Mouse (Mus musculus) spleen, postnatal 10 days (tissue): ENCODE measurements at regions not wholly inside any gene's neighbourhood (a gene's known extent, or its start where the extent isn't known, plus 50 kb on each side); places are given as distances from the start of the nearest gene placed in this dataset.
"Not testable (repeated sequence)": the region's sequence is repeated elsewhere in the genome, so short reads cannot be mapped to it uniquely, and the experiment has no call there.

Source experiments
- DNase-seq, 2 experiments: peaks; one replicate each; pipeline ENCODE4 v3.0.0; 2021 to 2022; ENCODE audit warnings: low spot score in 2 of 2

DNA sequence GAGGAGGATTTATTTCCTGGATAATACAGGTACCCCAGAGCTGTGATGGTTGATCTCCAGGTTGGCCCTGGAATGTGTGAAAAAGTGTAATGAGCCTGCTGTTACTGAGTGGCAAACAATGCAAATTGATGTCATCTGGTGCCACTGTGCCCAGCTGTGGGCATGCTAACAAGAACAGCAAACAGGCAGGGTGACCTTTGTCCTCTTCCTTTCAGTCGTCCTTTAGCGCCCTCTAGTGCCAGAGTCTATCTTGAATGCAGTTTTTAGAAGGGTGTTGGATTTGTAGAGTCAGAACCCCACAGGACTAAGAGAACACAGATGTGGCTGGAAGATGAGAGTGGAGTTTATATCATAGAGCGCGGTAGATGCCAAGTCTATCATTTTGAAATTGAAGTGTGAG is 164.3 kb downstream of the Sdhaf3 start:
- peak; percentile 4 to 39 for DNase-seq

DNA sequence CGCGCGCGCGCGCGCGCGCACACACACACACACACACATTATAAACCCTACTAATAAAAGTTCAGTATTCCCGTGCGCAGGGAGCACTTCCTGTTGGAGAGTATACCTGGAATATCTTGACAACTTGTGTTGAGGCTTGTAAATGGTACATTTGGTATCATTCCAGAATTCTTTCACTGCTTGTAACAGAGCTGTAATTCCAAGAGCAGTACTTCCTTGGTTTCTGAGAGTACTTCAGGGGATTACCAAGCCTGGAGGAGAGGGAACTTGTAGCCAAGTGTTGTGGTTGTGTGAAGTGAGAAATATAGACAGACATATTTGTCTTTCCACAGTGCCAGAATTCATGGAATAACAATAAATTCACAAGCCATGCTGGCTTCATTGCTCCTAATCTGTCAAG is 177.2 kb downstream of the Sdhaf3 start:
- no peak for DNase-seq

DNA sequence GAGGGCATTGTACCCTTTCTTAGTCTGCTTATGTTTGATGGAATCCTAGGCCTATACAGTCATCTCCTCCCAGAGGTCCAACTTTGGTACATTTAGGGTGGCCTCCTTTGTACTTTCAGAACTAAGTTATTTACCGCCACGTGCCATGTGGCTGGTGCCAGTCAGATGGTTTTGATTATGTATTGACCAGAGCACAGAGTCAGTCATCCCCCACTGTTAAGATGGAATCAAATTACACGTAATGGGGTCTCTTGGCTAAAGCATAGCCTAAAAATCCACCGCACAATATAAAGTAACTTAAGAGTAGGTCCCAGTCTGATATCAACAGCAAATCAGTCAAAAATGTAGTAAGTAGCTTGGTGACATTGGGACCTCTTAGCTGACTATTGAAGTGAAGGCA is 178.3 kb downstream of the Sdhaf3 start:
- no peak for DNase-seq

DNA sequence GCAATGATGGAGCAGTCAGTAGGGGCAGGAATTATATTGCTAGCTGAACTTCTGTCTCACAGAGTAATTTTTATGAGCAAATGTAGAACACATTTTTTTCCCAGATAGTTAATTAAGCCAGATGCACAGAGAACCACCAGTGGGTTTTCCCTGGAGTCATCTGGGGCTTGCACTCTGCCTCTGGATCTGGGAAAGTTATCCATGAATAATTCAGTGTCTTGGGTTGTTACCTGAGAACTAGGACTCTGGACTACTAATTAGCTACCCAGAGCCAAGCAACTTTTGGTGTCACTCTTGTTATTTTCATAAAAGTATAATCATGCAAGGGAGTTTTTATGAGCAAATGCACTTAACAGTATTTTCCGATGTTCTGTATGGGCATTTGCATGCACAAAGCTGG is 179.1 kb downstream of the Sdhaf3 start:
- no peak for DNase-seq

DNA sequence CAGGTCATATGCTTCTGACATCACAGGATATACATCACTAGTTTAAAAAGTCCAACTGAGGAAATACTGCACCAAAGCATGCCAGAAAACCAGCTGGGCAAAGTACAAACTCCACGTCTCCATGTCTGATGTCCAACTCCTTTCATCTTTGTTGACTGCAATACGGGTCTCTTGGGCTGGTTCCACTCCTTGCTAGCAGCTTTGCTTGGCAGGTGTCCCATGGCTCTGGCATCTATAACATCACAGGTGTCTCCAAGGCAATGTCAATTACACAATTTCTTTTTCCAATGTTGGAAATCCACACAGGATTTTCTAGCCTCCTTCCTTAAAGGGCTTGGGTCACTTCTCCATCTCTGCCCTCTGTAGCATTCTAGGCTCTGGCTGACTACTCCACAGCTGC is 225.9 kb downstream of the Sdhaf3 start:
- DNase-seq: no peak

DNA sequence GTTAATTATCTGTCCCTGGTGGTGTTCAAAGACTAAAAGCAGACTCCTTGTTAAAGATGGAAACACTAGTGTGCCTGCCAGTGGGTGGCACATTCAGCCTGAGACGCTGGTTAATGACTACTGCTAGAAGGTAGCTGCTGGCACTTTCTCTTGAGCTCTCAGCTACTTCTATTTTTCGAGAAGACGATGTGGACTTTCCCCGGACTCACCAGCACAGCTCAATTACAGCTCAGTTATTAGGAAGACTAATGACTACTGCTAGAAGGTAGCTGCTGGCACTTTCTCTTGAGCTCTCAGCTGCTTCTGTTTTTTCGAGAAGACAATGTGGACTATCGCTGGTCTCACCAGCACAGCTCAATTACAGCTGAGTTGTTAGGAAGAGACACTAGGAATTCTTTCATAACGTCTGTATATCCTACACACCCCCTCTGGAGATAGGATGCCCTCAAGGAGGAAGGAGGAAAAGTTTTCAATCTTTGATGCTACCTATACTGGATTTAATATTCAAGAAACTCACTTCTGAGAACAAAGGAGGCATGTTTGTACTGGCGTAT is 243.3 kb downstream of the Sdhaf3 start:
- DNase-seq: no peak

DNA sequence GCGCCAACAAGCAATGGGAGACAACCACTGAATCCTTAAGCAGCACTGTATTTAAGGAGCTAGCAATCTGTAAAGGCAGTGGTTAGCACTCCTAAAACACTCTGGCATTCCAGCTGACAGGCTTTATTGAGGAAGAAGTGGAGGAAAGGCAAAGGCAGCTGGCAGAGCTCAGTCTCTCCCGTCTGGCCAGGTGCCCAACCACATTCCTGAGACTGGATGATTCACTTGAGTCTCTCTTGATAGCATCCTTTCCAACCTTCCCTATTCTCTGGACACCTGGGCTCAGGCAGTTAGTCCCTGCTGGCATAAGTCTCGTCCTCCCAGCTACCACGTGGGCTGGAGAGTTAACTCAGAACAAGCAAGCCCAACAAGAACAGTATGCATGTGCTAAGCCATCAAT is 260.1 kb downstream of the Sdhaf3 start:
- DNase-seq: no peak

DNA sequence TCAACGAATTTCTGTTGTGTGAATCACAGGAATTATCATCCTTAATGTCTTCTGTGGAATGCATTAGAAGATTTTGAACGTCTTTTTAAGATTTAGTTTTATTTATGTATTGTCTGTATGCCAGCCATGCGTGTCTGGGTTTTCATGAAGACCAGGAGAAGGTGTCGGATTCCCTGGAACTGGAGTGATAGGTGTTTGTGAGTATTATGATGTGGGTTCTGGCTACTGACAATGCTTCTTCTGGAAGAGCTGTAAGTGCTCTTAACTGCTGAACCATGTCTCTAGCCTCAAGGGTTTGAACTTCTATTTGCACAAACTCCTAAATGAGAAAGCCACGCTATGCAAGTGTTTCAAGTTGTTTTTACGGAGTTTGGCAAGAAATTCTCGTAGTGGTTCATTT is 296.5 kb downstream of the Sdhaf3 start:
- DNase-seq: no peak

DNA sequence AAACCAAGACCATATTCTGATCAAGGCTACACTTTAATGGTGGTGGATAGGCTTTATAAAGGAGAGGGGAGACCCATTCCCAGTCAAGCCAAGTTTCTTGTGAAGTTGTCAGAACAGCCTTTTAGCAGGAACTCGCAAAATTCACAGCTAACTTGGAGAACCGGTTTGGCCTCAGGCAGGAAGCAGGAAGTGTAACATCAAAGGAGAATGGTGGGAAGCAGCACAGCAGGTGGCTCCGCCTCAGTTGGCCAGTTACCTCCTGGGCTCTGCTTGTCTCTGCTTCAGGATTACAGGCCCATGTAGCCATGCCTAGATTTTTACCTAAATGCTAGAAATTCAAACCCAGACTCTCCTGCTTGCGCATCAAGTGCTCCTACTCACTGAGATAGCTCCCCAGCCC is 277.2 kb upstream of the Tac1 start:
- DNase-seq: no peak

DNA sequence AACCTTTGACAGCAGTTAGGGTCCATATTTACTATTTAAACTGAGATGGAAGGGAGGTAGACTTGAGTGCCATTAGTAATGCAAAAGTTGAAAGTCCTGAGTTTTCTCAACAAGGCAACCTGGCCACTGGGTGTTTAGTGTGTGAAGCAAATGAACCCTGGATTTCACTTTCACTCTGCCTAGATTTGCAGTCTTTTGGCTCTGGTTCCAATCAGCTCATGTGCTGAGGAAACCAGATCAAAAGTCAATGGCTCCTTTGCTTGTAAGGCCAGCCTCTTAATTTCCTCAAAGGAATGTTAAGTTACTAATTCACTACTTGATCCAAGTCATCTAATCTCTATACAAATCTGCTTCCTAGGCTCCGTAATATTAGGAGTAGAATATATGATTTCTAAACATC is 247.7 kb upstream of the Tac1 start:
- DNase-seq: no peak

DNA sequence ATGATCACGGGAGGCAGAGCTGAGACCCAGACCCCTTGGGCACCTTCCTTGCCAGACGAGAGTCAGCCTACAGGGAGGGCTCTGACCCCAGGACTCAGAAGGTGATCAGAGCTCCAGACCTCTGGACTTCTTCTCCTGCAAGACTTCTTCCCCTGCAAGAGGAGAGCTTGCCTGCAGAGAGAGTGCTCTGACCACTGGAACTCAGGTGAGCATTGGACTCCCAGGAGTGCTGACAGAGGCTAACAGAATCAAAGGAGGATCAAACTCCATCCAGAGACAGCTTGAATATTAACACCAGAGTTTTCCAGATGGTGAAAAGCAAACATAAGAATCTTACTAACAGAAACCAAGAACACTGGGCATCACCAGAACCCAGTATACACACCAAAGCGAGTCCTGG is 241.2 kb upstream of the Tac1 start:
- DNase-seq: no peak

DNA sequence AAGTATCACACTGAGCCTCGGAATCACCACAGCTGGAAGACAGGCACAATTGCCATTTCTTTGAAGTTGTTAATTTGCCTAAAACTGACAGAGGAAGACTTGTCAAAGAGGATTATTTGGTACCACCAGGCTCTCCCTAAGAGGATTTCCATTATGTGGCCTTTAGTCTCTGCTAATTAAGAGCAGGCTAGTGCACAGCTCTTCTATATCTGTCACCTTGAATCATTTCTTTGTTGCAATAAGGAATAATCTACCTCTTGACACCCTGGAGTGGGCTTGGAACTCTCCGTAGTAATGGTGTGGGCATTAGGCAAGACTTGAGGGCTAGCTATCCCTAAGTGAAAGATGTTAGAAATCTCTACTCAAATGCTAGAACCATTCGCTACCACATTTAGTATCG is 227.7 kb upstream of the Tac1 start:
- DNase-seq: no peak

DNA sequence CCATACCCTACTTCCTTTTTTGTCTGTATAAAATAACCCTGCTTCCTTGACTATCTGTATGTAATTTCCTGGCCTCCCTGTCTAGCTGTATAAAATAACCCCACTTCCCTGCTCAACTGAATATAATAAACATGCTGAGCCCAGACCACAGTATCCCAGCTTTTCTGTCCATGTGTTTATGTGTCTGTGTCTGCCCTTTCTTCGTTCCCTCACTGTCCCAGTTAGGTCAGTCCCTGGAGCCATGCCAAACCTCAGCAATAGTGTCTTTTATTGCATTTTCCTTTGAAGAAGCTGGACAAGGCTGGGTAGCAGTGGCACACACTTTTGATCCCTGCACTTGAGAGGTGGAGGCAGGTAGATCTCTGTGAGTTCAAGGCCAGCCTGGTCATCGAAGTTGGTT is 198.0 kb upstream of the Tac1 start:
- no peak for DNase-seq

DNA sequence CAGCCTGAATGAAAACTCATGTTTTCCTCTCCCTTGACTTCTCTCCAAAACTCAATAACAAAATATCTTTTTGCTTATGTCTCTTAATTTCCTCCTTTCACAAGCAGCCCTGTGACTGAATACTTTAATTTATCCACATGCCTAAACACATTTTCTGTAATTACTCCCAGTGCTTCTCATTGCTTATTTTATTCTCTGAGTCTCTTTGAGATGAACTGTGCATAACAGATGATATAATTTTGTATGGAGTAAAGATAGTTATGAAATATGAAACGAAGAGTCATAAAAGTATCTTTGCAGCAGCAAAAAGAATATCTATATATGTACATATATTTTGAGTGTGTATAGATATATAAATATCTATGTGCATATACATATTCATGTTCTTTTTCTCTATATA is 187.5 kb upstream of the Tac1 start:
- DNase-seq: no peak

DNA sequence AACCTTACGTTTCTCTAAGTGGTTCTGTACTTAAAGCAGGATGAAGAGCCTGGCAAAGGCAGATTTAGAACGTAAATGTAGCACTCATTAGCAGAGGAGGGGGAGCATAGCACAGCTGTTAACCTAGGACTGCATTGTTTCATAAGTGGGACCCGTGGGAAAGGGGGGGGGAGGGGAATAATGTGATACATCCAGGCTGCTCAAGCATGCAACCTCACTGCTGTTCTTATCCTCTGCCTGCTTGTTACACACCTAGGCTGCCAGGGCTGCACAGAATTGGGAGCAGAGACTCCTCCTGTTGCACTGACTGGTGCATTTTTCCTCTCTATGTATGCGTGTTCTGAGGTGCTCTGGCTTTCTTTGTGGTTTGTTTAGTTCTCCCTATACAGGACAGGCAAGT is 180.1 kb upstream of the Tac1 start:
- DNase-seq: no peak

DNA sequence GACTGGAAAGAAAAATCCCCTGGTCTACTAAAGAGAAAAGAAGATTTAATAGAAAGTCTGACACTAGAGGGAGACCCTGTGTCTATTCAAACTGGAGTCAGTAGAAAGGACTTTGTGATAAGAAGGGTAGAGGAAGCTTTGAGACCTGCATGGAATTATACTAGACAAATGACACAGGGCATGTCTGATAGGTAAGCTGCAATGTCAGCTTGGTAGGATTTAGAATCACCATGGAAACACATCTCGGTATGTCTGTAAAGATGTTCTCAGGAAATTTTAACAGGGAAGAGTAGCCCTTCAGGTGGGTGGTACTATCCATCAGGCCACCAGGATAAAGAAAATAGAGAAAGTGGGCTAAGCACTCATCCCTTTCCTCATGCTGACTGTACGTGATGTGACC is 178.8 kb upstream of the Tac1 start:
- DNase-seq: no peak

DNA sequence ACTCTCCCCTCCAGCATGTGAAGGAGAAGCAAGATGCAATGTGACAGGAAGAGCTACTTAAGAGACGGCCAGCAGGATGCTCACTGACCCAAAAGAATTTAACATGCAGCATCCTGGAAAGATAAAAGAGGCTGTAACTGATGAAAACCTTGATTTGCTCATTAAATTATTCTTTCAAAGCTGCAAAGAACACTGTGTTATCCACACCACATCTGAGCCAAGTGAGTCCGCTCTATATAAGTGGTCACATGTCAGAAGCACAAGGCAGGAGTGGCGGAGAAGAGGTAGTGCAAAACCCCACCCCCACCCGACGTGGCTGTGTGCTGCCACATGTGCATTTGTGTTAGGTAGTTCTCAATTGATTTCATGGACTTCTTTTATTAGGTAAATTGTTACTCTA is 176.0 kb upstream of the Tac1 start:
- no peak for DNase-seq

DNA sequence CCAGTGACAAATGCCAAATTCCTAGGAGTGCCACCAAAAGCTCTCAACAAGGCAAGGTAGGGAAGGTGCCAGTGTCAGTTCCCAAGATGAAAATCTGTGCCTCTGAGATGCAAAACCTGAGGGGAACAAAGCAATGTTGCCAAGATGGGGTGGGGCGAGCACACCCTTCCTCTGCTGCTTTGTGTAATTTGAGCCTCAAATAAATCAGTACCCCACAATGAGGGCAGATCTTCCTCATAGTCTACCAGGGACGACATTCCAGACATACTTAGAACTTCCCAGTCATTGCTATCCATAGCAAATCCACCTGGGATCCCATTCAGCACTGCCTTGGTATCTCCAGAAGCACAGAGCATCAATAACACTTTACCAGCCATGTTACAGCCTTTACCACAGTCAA is 129.9 kb upstream of the Tac1 start:
- DNase-seq: no peak

DNA sequence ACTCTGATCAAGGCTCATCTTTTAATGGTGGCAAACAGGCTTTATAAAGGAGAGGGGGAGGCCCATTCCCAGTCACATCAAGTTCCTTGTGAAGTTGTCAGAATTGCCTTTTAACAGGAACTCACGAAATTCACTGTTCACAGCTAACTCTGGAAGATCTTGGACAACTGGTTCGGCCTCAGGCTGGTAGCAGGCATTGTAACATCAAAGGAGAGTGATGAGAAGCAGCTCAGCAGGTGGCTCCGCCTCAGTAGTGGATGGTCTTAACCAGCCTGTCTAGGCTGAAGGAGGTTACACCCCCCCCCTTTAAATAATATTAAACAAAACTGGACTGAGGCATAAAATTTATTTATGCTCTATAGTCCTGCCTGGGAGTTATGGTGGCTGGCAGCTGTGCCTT is 113.0 kb upstream of the Tac1 start:
- DNase-seq: no peak

DNA sequence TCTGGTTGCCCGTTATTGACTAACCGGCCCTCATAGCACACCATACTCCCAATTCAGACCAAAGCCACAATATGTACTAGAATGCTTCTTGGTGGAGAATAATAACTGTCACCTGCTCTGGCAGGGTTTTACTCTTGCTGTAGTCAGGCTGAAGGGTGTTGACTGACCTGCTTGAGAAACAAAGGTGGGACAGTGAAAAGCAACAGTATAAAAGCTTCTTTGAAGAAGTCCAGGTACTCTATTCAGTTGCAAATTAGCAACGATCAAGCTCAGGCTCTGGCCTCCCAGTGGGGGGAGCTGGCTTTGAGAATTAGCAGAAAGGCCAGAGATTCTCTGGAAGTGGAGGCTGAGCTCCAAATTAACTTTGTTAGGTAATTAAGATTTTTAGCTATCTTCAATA is 112.4 kb upstream of the Tac1 start:
- not testable (repeated sequence) for DNase-seq

DNA sequence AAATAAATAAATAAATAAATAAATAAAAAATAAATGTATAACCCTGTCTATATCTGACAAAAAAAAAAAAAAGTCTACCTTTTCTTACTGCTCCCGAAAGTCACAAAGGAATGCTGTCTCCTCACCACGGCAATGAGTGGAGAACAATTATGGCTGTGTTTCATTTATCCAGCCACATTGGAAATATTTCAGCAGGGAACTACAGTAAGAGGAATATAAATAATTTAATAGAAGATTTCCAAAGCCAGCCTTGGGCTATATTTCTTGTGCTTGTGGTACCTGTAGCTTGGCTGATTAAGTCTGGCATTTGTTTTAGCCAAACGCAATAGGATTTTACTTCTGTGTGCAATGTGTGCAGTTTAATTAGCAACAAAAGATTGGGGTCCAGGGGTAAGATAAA is 98.8 kb upstream of the Tac1 start:
- no peak for DNase-seq

DNA sequence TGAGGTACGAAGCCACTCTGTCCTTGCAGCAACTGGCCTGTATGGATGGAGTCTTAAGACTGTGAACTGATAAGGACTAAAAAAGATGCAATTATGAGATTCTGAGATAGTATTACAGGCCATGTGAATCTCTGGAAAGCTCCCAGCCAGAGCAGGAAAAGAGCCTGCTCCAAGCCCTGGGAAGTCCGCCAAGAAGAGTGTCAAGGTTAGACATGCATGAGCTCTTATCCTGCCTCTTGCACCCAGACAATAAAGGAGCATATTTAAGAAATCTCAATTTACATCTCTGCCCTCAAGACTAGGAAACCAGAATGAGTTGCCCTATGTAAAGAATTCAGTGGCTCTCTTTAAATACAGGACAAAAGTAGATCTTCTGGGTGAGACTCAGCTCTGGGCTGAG is 90.8 kb upstream of the Tac1 start:
- DNase-seq: no peak

DNA sequence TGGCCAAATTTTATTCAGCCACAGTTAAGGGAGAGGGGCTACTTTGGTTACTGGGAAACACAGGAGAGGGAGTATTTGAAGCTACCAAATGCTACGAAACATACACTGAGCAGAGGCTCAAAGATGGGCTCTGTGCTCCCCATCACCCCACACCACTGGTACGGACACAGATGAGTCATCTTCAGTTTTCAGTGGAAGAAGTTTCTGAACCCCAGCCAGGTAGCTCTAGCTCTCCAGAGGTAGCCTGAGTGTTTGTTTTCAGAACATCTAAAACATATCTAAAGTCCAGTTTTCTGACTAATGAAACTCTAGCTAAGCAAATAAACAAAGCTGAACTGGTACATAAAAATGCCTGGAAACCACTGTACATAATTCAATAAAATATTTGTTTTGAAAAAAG is 90.3 kb upstream of the Tac1 start:
- no peak for DNase-seq

DNA sequence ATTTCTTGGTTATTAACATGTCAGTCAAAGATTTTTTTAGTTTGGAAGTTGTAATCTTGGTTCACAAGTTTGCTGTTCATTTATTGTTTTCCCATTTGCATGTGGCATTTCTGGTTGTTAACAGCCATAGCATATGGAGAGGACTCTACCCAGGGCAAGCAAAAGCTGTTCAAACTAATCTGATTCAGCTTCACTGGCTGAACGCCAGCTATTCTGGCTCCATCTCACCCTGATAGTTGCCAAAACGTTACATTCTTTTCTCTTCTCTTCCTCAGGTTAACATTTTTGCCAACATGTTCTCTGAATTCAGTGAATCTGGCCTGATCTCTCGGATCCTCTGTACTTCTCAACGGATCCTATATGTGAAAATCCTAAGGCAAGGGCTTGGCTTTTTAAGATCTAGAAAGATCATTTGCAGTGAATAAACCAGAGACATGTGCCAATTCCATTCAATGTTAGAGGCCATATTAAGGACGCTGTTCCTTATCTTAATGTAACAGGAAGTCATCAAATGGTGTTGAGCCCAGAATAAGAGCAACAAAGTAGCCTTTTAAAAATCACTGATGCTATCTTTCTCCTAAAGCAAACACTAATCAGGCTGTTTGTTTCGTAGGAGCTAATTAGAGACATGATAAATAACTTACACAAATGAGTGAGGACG is 82.2 kb upstream of the Tac1 start:
- no peak for DNase-seq
